Mouse (Mus musculus) olfactory bulb, adult 2 months (tissue): ENCODE measurements around the gene Eif6.

Source experiments
- CTCF ChIP-seq: fragments of 200-500 bp; IDR thresholded peaks from 2 replicates; pipeline ENCODE4 v1.5.1; 2012; ENCODE audit warnings: low read depth, mild to moderate bottlenecking, low read length, moderate library complexity; ENCODE audit not compliant: insufficient read depth
- POLR2A ChIP-seq: fragments of 200-500 bp; IDR thresholded peaks from 2 replicates; pipeline ENCODE4 v1.6.1; 2012; ENCODE audit warnings: mild to moderate bottlenecking, low read depth, low read length, moderate library complexity; ENCODE audit not compliant: insufficient read depth

GRCm38 (mm10) chr2:155838961-155839360, 12.2 kb upstream of the Eif6 start:
- TF ChIP-seq CTCF: no peak
- TF ChIP-seq POLR2A: no peak
